Mouse (Mus musculus): ENCODE results near the gene Syne1. TPM values are rescaled to one million over a fixed set of nuclear protein-coding genes. Genes with fewer than 3 reads are reported as not detected.

Syne1 gene
- total and polyA plus RNA-seq, 3 experiments, result 5.3 to 6.8 TPM; not detected in 1

- no peak overlapping the region for H3K9ac ChIP-seq (ENCODE audit: control insufficient read depth, low read depth, low read length, poor library complexity, severe bottlenecking)
- no peak overlapping the region for H3K27ac ChIP-seq (ENCODE audit: control insufficient read depth, low read depth, low read length)
- peaks cover 0 to 20% of the 10 kb centered on the region in 2 experiments; a peak in 2 of 4 replicates for H3K36me3 ChIP-seq (ENCODE audit: control insufficient read depth in 1 of 2, insufficient read depth in 2 of 2, low read length in 2 of 2)
- H3K4me1 ChIP-seq (ENCODE audit: control insufficient read depth in 1 of 2, insufficient read depth in 2 of 2, low read length in 2 of 2), result peaks cover 17 to 19% of the 10 kb centered on the region in 2 experiments
- TF ChIP-seq JUND (IDR thresholded peaks at IDR 0.05; ENCODE audit: low read depth, low read length) (no peak), NELFE (IDR thresholded peaks at IDR 0.05; ENCODE audit: low read depth, low read length) (no peak), TBP (IDR thresholded peaks at IDR 0.05; ENCODE audit: low read depth, low read length) (no peak), TCF12 (IDR thresholded peaks at IDR 0.05; ENCODE audit: low read depth, low read length) (no peak)
- no peak for DNase-seq (ENCODE audit: low read depth, low spot score)
- peaks cover 3% of the 10 kb centered on the region; the same call in 1 of the 2 replicates for H3K79me2 ChIP-seq (ENCODE audit: control insufficient read depth, insufficient read depth, low read length, poor library complexity)
- H3K4me3 ChIP-seq (ENCODE audit: control insufficient read depth in 1 of 2, insufficient read depth in 1 of 2, low read depth in 2 of 2, low read length in 2 of 2), result no peak overlapping the region
- H3K9me3 ChIP-seq (replicated peaks; ENCODE audit: insufficient read depth, low read length), result no peaks in the 10 kb centered on the region
- no peaks in the 10 kb centered on the region for H3K27me3 ChIP-seq (ENCODE audit: control insufficient read depth in 1 of 2, insufficient read depth in 2 of 2, low read length in 2 of 2)
Measured at GRCm38 (mm10) chr10:5192861-5193490, 358.3 kb downstream of the Syne1 start.

GRCm38 (mm10) chr10:5190756-5191155 is 360.5 kb downstream of the Syne1 start:
- Histone ChIP-seq H3K27me3 (ENCODE audit: control insufficient read depth in 1 of 2, insufficient read depth in 2 of 2, low read length in 2 of 2) (no peaks in the 10 kb centered on the region), H3K27ac (ENCODE audit: control insufficient read depth, low read depth, low read length) (no peak overlapping the region), H3K36me3 (ENCODE audit: control insufficient read depth in 1 of 2, insufficient read depth in 2 of 2, low read length in 2 of 2) (peaks cover 0 to 3% of the 10 kb centered on the region in 2 experiments; a peak in 2 of 4 replicates)

GRCm38 (mm10) chr10:5188890-5189289 is 362.4 kb downstream of the Syne1 start:
- Histone ChIP-seq H3K4me1 (ENCODE audit: control insufficient read depth in 1 of 2, insufficient read depth in 2 of 2, low read length in 2 of 2) (peaks cover 0 to 1% of the 10 kb centered on the region in 2 experiments; a peak in 3 of 4 replicates), H3K36me3 (ENCODE audit: control insufficient read depth in 1 of 2, insufficient read depth in 2 of 2, low read length in 2 of 2) (no peaks in the 10 kb centered on the region), H3K4me3 (ENCODE audit: control insufficient read depth in 1 of 2, insufficient read depth in 1 of 2, low read depth in 2 of 2, low read length in 2 of 2) (no peak overlapping the region), H3K27ac (ENCODE audit: control insufficient read depth, low read depth, low read length) (no peak overlapping the region), H3K9me3 (replicated peaks; ENCODE audit: insufficient read depth, low read length) (no peaks in the 10 kb centered on the region), H3K27me3 (ENCODE audit: control insufficient read depth in 1 of 2, insufficient read depth in 2 of 2, low read length in 2 of 2) (no peaks in the 10 kb centered on the region), H3K9ac (ENCODE audit: control insufficient read depth, low read depth, low read length, poor library complexity, severe bottlenecking) (no peak overlapping the region), H3K79me2 (ENCODE audit: control insufficient read depth, insufficient read depth, low read length, poor library complexity) (no peaks in the 10 kb centered on the region)
- no peak for DNase-seq (ENCODE audit: low read depth, low spot score)
- TF ChIP-seq SMC3 (IDR thresholded peaks at IDR 0.05; ENCODE audit: low read depth, low read length) (no peak), GABPA (IDR thresholded peaks at IDR 0.05; ENCODE audit: low read depth, low read length) (no peak), MAX (IDR thresholded peaks at IDR 0.05; ENCODE audit: low read length) (no peak), MAZ (IDR thresholded peaks at IDR 0.05; ENCODE audit: low read depth, low read length) (no peak), TAL1 (IDR thresholded peaks at IDR 0.05; ENCODE audit: low read length) (no peak), GATA1 (IDR thresholded peaks at IDR 0.05; ENCODE audit: low read depth, low read length) (no peak), SIN3A (IDR thresholded peaks at IDR 0.05; ENCODE audit: low read length) (no peak), MXI1 (IDR thresholded peaks at IDR 0.05; ENCODE audit: low read depth, low read length) (no peak), HCFC1 (IDR thresholded peaks at IDR 0.05; ENCODE audit: low read depth, low read length) (no peak), JUND (IDR thresholded peaks at IDR 0.05; ENCODE audit: low read depth, low read length) (no peak), MAFK (IDR thresholded peaks at IDR 0.05; ENCODE audit: borderline replicate concordance, low read depth, low read length) (no peak), ZKSCAN1 (IDR thresholded peaks at IDR 0.05; ENCODE audit: low read depth, low read length) (no peak), MEF2A (IDR thresholded peaks at IDR 0.05; ENCODE audit: extremely low read depth, insufficient replicate concordance, low read depth, low read length, poor library complexity, severe bottlenecking) (no peak)

More at GRCm38 (mm10) chr10:5190756-5191155, 360.5 kb downstream of the Syne1 start:
- Histone ChIP-seq H3K4me3 (ENCODE audit: control insufficient read depth in 1 of 2, insufficient read depth in 1 of 2, low read depth in 2 of 2, low read length in 2 of 2) (no peak overlapping the region), H3K79me2 (ENCODE audit: control insufficient read depth, insufficient read depth, low read length, poor library complexity) (peaks cover 3% of the 10 kb centered on the region; the same call in 1 of the 2 replicates), H3K9me3 (replicated peaks; ENCODE audit: insufficient read depth, low read length) (no peaks in the 10 kb centered on the region), H3K9ac (ENCODE audit: control insufficient read depth, low read depth, low read length, poor library complexity, severe bottlenecking) (no peak overlapping the region), H3K4me1 (ENCODE audit: control insufficient read depth in 1 of 2, insufficient read depth in 2 of 2, low read length in 2 of 2) (peaks cover 3 to 6% of the 10 kb centered on the region in 2 experiments)
- no peak for TF ChIP-seq MAFK (IDR thresholded peaks at IDR 0.05; ENCODE audit: borderline replicate concordance, low read depth, low read length)
- TF ChIP-seq POLR2A (IDR thresholded peaks at IDR 0.05; ENCODE audit: control insufficient read depth in 1 of 2, insufficient read depth in 1 of 2, low read depth in 1 of 2, low read length in 2 of 2, poor library complexity in 1 of 2), result no peak
- TF ChIP-seq E2F4 (IDR thresholded peaks at IDR 0.05; ENCODE audit: borderline replicate concordance, low read depth, low read length), result no peak
- no peak for TF ChIP-seq POLR2AphosphoS5 (IDR thresholded peaks at IDR 0.05; ENCODE audit: borderline replicate concordance, low read depth, low read length)
- TF ChIP-seq TAL1 (IDR thresholded peaks at IDR 0.05; ENCODE audit: low read length), result no peak
- TF ChIP-seq MXI1 (IDR thresholded peaks at IDR 0.05; ENCODE audit: low read depth, low read length), result no peak
- no peak for TF ChIP-seq RCOR1 (IDR thresholded peaks at IDR 0.05; ENCODE audit: low read depth, low read length)
- TF ChIP-seq RAD21 (IDR thresholded peaks at IDR 0.05; ENCODE audit: low read depth, low read length), result no peak
- TF ChIP-seq CTCF (IDR thresholded peaks at IDR 0.05 in 2 of 3, conservative IDR thresholded peaks at IDR 0.05 in 1 of 3; ENCODE audit: control insufficient read depth in 1 of 3, insufficient read depth in 1 of 3, low read depth in 2 of 3, low read length in 3 of 3, poor library complexity in 1 of 3, severe bottlenecking in 1 of 3), result no peak
- no peak for TF ChIP-seq KAT2A (conservative IDR thresholded peaks at IDR 0.05; ENCODE audit: low read depth, low read length)
- TF ChIP-seq SMC3 (IDR thresholded peaks at IDR 0.05; ENCODE audit: low read depth, low read length), result no peak
- TF ChIP-seq ZC3H11A (IDR thresholded peaks at IDR 0.05; ENCODE audit: low read depth, low read length), result no peak
- TF ChIP-seq CHD2 (IDR thresholded peaks at IDR 0.05; ENCODE audit: low read length), result no peak
- DNase-seq (ENCODE audit: low read depth, low spot score), result no peak

Data from MEL (cell line).